Mouse (Mus musculus) intestine, postnatal 0 days (tissue): ENCODE measurements at regions not wholly inside any gene's neighbourhood (a gene's known extent, or its start where the extent isn't known, plus 50 kb on each side); places are given as distances from the start of the nearest gene placed in this dataset.
A peak's percentile ranks its signal among the peaks of the same experiment; 100 is the strongest.

Source experiments
- ATAC-seq: fragments of 200-750 bp; cut with Nextera tagmentation; 2 replicates; pipeline ENCODE4 v1.8.0; 2017; ENCODE audit warnings: mild to moderate bottlenecking, moderate TSS enrichment, moderate library complexity
- H3K27ac ChIP-seq: fragments of 300-500 bp; sonication (generic); 2 replicates; pipeline ENCODE4 v1.5.1; 2014; ENCODE audit warnings: mild to moderate bottlenecking, low read depth, low read length, moderate library complexity
- H3K27me3 ChIP-seq: fragments of 300-500 bp; sonication (generic); replicated peaks from 2 replicates; pipeline ENCODE4 v1.6.1; 2014; ENCODE audit warnings: low read length, mixed read lengths; ENCODE audit not compliant: control insufficient read depth, insufficient read depth
- H3K36me3 ChIP-seq: fragments of 300-500 bp; sonication (generic); 2 replicates; pipeline ENCODE4 v1.6.1; 2014; ENCODE audit warnings: mild to moderate bottlenecking, moderate library complexity; ENCODE audit not compliant: control insufficient read depth, insufficient read depth
- H3K4me1 ChIP-seq: fragments of 300-500 bp; sonication (generic); replicated peaks from 2 replicates; pipeline ENCODE4 v1.6.1; 2014; ENCODE audit warnings: antibody characterized with exemption, low read length, mixed read lengths; ENCODE audit not compliant: control insufficient read depth, insufficient read depth
- H3K4me2 ChIP-seq: fragments of 300-500 bp; sonication (generic); replicated peaks from 2 replicates; pipeline ENCODE4 v1.6.1; 2014; ENCODE audit warnings: low read depth, mild to moderate bottlenecking, moderate library complexity
- H3K4me3 ChIP-seq: fragments of 300-500 bp; sonication (generic); 2 replicates; pipeline ENCODE4 v1.5.1; 2014; ENCODE audit warnings: low read depth, low read length
- H3K9ac ChIP-seq: fragments of 300-500 bp; sonication (generic); 2 replicates; pipeline ENCODE4 v1.6.1; 2014; ENCODE audit warnings: mild to moderate bottlenecking, low read depth, low read length
- H3K9me3 ChIP-seq: fragments of 300-500 bp; sonication (generic); 2 replicates; pipeline ENCODE4 v1.6.1; 2016; ENCODE audit warnings: mixed run types; ENCODE audit not compliant: control insufficient read depth
- CTCF ChIP-seq: sonication (generic); IDR thresholded peaks from 2 replicates; pipeline ENCODE4 v1.5.1; 2016; ENCODE audit warnings: low read depth, mild to moderate bottlenecking, control low read depth, antibody characterized with exemption, moderate library complexity
- WGBS: fragments of 180-500 bp; shearing (Covaris S2); extraction: QIAGEN DNeasy Blood & Tissue Kit; methylation state at CpG from one replicate; pipeline ENCODE4 v1.1.7; 2014; 5-methylcytosine and 5-hydroxymethylcytosine counted together

DNA sequence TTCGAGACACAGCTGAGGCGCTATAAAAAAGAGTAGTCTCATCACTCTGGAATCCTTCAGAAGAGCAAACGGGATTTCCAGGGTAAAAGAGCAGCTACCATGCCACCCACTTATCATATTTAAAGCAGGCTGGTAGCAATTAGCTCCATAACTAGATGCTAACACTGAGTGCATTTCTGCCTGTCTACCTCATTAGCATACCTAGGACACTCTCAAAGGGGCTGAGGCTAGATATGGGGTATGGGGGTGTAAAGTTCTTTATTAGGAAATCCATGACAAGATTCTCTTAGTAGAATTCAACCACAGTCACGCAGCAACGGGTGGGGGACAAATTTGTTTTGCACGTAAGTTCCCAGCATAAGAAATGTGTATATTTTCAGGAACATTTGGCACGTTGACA, 346.1 kb downstream of the Atp23 start:
- WGBS = 69% methylated on average over 7 of the region's 7 CpGs
- no peak overlapping the region for H3K4me2 ChIP-seq

GRCm38 (mm10) chr10:126531950-126532349, 369.2 kb downstream of the Atp23 start:
- Histone ChIP-seq H3K36me3 (no peaks in the 10 kb centered on the region), H3K4me2 (no peak overlapping the region), H3K27me3 (no peaks in the 10 kb centered on the region), H3K4me3 (no peak overlapping the region), H3K9me3 (no peaks in the 10 kb centered on the region), H3K9ac (no peak overlapping the region), H3K27ac (no peak overlapping the region), H3K4me1 (no peaks in the 10 kb centered on the region)
- ATAC-seq = no peak
- 56% methylated on average over 3 of the region's 3 CpGs for WGBS
- no peak for TF ChIP-seq CTCF

More for the DNA sequence above, 346.1 kb downstream of the Atp23 start:
- no peak overlapping the region for H3K27ac ChIP-seq
- no peak for TF ChIP-seq CTCF
- H3K36me3 ChIP-seq = no peaks in the 10 kb centered on the region
- no peaks in the 10 kb centered on the region for H3K4me1 ChIP-seq
- H3K9me3 ChIP-seq = no peaks in the 10 kb centered on the region
- H3K27me3 ChIP-seq = no peaks in the 10 kb centered on the region
- H3K9ac ChIP-seq = no peak overlapping the region
- no peak overlapping the region for H3K4me3 ChIP-seq
- no peak for ATAC-seq

DNA sequence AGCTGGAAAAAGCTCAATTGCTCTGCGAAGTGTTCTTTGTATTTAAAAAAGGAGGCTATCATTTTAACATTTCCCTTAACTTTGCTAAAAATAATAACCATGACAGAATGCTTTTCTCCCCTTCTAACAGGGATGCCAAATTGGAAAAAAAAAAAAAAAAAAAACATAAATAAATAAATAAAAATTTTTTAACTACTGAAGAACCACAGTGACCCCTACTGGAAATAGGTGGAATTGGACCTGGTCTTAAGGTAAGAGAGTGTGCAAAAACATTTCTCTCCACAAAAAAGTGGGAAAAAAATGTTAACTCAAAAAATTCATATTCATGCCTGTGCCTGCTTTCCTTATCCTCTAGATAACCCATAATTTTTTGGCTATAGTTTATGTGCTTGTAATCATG, 369.8 kb downstream of the Atp23 start:
- TF ChIP-seq CTCF = peak; percentile 65
- 59% methylated on average over 1 of the region's 1 CpGs for WGBS
- no peak overlapping the region for H3K4me3 ChIP-seq
- H3K4me2 ChIP-seq = no peak overlapping the region
- H3K9me3 ChIP-seq = no peaks in the 10 kb centered on the region
- H3K27ac ChIP-seq = no peak overlapping the region
- no peaks in the 10 kb centered on the region for H3K4me1 ChIP-seq
- no peaks in the 10 kb centered on the region for H3K36me3 ChIP-seq
- no peak for ATAC-seq
- H3K9ac ChIP-seq = no peak overlapping the region
- H3K27me3 ChIP-seq = no peaks in the 10 kb centered on the region

DNA sequence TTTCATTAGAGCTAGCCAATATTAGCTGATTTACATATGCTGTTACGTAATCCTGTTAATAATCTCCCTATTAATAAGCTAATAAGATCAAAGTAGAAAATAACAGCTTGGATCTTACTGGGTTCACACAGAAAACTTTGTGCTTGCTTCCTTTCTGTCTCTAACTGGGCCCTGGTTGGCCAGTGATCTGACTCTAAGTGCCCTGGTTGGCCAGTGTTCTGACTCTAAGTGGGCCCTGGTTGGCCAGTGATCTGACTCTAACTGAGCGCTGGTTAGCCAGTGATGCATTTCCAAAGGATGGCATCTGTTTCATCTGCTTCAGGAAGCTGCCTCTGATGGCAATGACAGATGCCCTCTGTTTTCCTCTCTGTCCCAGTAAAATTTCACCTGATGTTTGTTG, 372.4 kb downstream of the Atp23 start:
- H3K4me3 ChIP-seq = no peak overlapping the region
- no peaks in the 10 kb centered on the region for H3K27me3 ChIP-seq
- ATAC-seq = no peak
- no peak overlapping the region for H3K9ac ChIP-seq
- 93% methylated on average over 2 of the region's 2 CpGs for WGBS
- H3K27ac ChIP-seq = no peak overlapping the region
- no peaks in the 10 kb centered on the region for H3K9me3 ChIP-seq
- H3K36me3 ChIP-seq = no peaks in the 10 kb centered on the region
- no peak overlapping the region for H3K4me2 ChIP-seq
- H3K4me1 ChIP-seq = no peaks in the 10 kb centered on the region
- no peak for TF ChIP-seq CTCF

- H3K27me3 ChIP-seq = no peaks in the 10 kb centered on the region
- H3K27ac ChIP-seq = no peak overlapping the region
- no peaks in the 10 kb centered on the region for H3K9me3 ChIP-seq
- WGBS = 75% methylated on average over 5 of the region's 5 CpGs
- ATAC-seq = no peak
- no peak overlapping the region for H3K9ac ChIP-seq
- no peak overlapping the region for H3K4me3 ChIP-seq
- no peak overlapping the region for H3K4me2 ChIP-seq
- H3K4me1 ChIP-seq = no peaks in the 10 kb centered on the region
- H3K36me3 ChIP-seq = no peaks in the 10 kb centered on the region
- TF ChIP-seq CTCF = no peak
These were observed 375.0 kb downstream of the Atp23 start for GRCm38 (mm10) chr10:126526186-126526585.

GRCm38 (mm10) chr10:126521836-126522815, 379.0 kb downstream of the Atp23 start:
- WGBS = 48% methylated on average over 7 of the region's 7 CpGs
- H3K27me3 ChIP-seq = no peaks in the 10 kb centered on the region
- no peaks in the 10 kb centered on the region for H3K36me3 ChIP-seq
- no peak overlapping the region for H3K9ac ChIP-seq
- ATAC-seq = no peak
- no peak overlapping the region for H3K4me3 ChIP-seq
- H3K9me3 ChIP-seq = no peaks in the 10 kb centered on the region
- TF ChIP-seq CTCF = no peak
- H3K4me1 ChIP-seq = no peaks in the 10 kb centered on the region
- H3K4me2 ChIP-seq = no peak overlapping the region
- no peak overlapping the region for H3K27ac ChIP-seq
